Mouse (Mus musculus) embryonic facial prominence, embryonic 14.5 days (tissue): ENCODE data around the gene Comp. TPM values are rescaled to one million over a fixed set of nuclear protein-coding genes. Genes with fewer than 3 reads are reported as not detected.

Source experiments
- ATAC-seq: fragments of 200-750 bp; cut with Nextera tagmentation; 2 replicates; pipeline ENCODE4 v1.8.0; 2017; ENCODE audit warnings: low read depth, moderate number of reproducible peaks, moderate TSS enrichment
- DNase-seq: peaks from one replicate; pipeline ENCODE4 v3.0.0-alpha.2; 2015; ENCODE audit warnings: low spot score
- H3K27ac ChIP-seq: fragments of 300-500 bp; sonication (generic); replicated peaks from 2 replicates; pipeline ENCODE4 v1.5.1; 2014; ENCODE audit warnings: low read depth, mild to moderate bottlenecking, low read length, moderate library complexity
- H3K27me3 ChIP-seq: fragments of 300-500 bp; sonication (generic); replicated peaks from 2 replicates; pipeline ENCODE4 v1.6.1; 2014; ENCODE audit warnings: low read length; ENCODE audit not compliant: control insufficient read depth, insufficient read depth
- H3K36me3 ChIP-seq: fragments of 300-500 bp; sonication (generic); 2 replicates; pipeline ENCODE4 v1.6.1; 2014; ENCODE audit warnings: low read length, mixed read lengths; ENCODE audit not compliant: control insufficient read depth, insufficient read depth
- H3K4me1 ChIP-seq: fragments of 300-500 bp; sonication (generic); 2 replicates; pipeline ENCODE4 v1.6.1; 2014; ENCODE audit warnings: antibody characterized with exemption, low read length; ENCODE audit not compliant: control insufficient read depth, insufficient read depth
- H3K4me2 ChIP-seq: fragments of 300-500 bp; sonication (generic); 2 replicates; pipeline ENCODE4 v1.6.1; 2014; ENCODE audit warnings: low read depth, mild to moderate bottlenecking, low read length, moderate library complexity, mixed read lengths
- H3K4me3 ChIP-seq: fragments of 300-500 bp; sonication (generic); 2 replicates; pipeline ENCODE4 v1.5.1; 2014; ENCODE audit warnings: low read depth, mild to moderate bottlenecking, low read length
- H3K9ac ChIP-seq: fragments of 300-500 bp; sonication (generic); 2 replicates; pipeline ENCODE4 v1.6.1; 2014; ENCODE audit warnings: low read depth, mild to moderate bottlenecking, low read length, moderate library complexity, mixed read lengths
- H3K9me3 ChIP-seq: fragments of 300-500 bp; sonication (generic); 2 replicates; pipeline ENCODE4 v1.6.1; 2016; ENCODE audit warnings: low read length; ENCODE audit not compliant: control insufficient read depth
- WGBS: fragments of 180-500 bp; shearing (Covaris S2); extraction: QIAGEN DNeasy Blood & Tissue Kit; methylation state at CpG from one replicate; pipeline ENCODE4 v1.1.7; 2014; 5-methylcytosine and 5-hydroxymethylcytosine counted together
- polyA plus RNA-seq: library from polyadenylated mRNA; unstranded; fragments of >200 nt; fragmentation: Nextera tagmentation; extraction: Ambion mirVana; gene quantifications from 2 replicates; pipeline ENCODE4 v1.2.1, GENCODE M21; 2014

Gene Comp
- polyA plus RNA-seq, 1 experiment from 2014 or later, result 9.9 TPM

DNA sequence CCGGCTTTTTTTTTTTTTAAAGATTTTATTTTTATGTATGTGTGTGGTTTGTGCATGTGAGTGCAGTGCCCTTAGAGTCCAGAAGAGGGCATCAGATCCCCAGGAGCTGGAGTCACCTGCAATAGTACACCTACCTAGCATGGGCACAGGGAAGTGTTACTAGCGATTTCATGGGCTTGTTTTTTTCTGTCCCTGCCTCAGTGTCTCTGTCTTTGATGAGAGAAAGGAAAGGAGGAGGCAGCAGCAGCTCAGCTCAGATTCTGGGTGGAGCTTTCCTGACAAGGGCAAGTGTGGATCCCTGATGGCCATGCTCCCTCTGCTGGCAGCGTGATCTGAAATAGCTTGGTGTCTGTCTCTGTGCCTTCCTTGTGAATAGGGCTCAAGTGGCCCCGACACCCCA, 12.6 kb upstream of the Comp start:
- no peak overlapping the region for H3K4me3 ChIP-seq
- ATAC-seq, result no peak
- no peaks in the 10 kb centered on the region for H3K36me3 ChIP-seq
- DNase-seq, result no peak
- WGBS, result 60% methylated on average over 4 of the region's 4 CpGs
- no peak overlapping the region for H3K4me2 ChIP-seq
- H3K27ac ChIP-seq, result no peak overlapping the region
- H3K4me1 ChIP-seq, result 0 out of 2 replicates have a peak, but pooled peaks cover 4% of the 10 kb centered on the region
- no peak overlapping the region for H3K9ac ChIP-seq
- no peaks in the 10 kb centered on the region for H3K9me3 ChIP-seq
- no peaks in the 10 kb centered on the region for H3K27me3 ChIP-seq

DNA sequence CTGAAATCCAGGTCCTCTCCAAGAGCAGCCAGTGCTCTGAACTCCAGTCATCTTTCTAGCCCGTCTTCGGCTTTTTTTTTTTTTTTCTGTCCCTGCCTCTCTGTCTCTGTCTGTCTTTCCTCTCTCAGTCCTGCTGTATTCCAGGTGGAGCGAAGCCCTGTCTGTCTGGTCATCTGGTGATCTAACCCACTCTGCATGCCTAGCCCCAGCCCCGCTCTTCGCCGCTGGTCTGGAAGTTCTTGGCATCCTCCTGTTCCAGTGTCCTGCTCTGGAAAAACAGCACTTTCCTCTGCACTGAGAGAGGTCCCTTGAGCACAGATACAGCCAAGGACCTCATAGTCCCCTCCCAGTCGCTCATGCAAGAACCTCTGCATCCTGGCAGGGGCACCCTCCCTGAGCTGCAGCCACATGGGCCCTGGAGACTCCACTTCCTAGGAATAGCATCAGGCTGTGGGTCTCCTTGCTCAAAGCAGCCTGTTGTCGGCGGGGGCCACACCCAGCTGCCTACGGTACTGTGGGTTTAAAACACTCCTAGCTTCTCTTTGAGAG, 11.8 kb upstream of the Comp start:
- ATAC-seq (no peak), DNase-seq (no peak)
- Histone ChIP-seq H3K9me3 (no peaks in the 10 kb centered on the region), H3K4me1 (0 out of 2 replicates have a peak, but pooled peaks cover 4% of the 10 kb centered on the region), H3K27ac (no peak overlapping the region), H3K4me3 (no peak overlapping the region), H3K9ac (no peak overlapping the region), H3K4me2 (no peak overlapping the region), H3K27me3 (no peaks in the 10 kb centered on the region), H3K36me3 (no peaks in the 10 kb centered on the region)
- WGBS, result 64% methylated on average over 10 of the region's 10 CpGs

DNA sequence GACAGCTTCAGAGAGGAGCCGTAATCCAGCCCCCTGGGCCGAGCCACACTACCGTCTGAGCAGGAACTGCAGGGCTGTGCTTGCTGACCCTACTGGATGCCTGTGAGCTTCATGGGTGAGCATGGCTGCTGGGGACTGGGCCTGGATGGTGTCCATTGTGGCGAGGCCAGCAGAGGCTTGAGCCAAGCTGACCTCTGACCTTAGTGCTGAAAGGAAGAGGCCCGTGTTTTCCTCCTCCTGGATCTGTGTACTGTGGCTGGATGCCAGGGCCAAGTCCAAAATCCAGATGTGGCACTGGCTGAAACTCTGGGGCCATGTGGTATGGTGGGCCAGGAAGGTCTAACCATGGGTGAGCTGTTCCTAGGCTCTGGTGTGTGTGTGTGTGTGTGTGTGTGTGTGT, 9.3 kb upstream of the Comp start:
- H3K36me3 ChIP-seq, result no peaks in the 10 kb centered on the region
- H3K4me2 ChIP-seq, result no peak overlapping the region
- H3K27ac ChIP-seq, result no peak overlapping the region
- 7% methylated on average over 5 of the region's 5 CpGs for WGBS
- no peak for ATAC-seq
- H3K9me3 ChIP-seq, result no peaks in the 10 kb centered on the region
- H3K9ac ChIP-seq, result no peak overlapping the region
- DNase-seq, result no peak
- H3K27me3 ChIP-seq, result no peaks in the 10 kb centered on the region
- 0 out of 2 replicates have a peak, but pooled peaks cover 4% of the 10 kb centered on the region for H3K4me1 ChIP-seq
- no peak overlapping the region for H3K4me3 ChIP-seq

DNA sequence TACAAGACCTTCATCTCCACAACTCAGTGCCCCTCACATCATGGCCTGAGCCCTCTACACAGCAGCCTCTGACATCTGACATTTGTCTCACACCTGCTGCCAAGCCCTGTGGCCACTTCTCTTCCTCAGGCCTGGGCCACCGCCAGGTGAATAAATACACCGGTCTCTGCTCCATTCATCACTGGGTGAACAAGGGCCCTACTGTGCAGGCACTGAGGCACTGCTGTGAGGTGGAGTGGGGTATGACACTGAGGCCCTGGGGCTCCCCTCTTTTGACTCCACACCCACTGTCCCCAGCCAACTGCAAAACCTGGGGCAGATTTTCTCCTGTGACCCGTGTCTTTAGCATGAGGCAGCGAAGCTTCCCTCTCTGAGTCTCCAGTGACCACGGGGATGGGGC, 6.8 kb upstream of the Comp start:
- Histone ChIP-seq H3K4me2 (no peak overlapping the region), H3K27me3 (peaks cover 1% of the 10 kb centered on the region; the same call in 1 of the 2 replicates), H3K4me1 (0 out of 2 replicates have a peak, but pooled peaks cover 4% of the 10 kb centered on the region), H3K9ac (no peak overlapping the region), H3K27ac (no peak overlapping the region), H3K4me3 (no peak overlapping the region), H3K36me3 (no peaks in the 10 kb centered on the region), H3K9me3 (no peaks in the 10 kb centered on the region)
- ATAC-seq (0 out of 2 replicates have a peak, but pooled peaks have one; percentile 41), DNase-seq (no peak)
- 59% methylated on average over 5 of the region's 5 CpGs for WGBS

DNA sequence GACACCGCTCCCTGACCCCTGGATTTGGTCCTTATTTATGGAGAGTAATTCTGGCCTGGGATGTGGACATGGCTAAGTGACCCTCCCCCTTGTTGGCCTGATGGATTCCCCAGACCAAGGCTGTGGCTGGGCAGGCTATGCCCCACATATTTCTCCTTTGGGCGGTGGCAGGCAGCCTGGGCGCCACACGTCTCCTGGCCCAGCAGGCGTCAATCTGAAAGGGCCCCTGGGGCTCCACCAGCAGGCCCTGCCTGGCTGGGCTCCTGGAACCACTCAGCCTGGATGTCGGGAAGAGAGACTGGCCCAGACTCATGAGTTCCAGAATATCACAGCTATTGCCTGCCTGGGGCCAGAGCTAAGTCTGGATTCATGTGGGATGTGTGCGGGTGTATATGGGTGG, 2.9 kb upstream of the Comp start:
- no peak overlapping the region for H3K9ac ChIP-seq
- H3K4me2 ChIP-seq, result no peak overlapping the region
- DNase-seq (no peak), ATAC-seq (no peak)
- H3K27me3 ChIP-seq, result peaks cover 40% of the 10 kb centered on the region
- no peak overlapping the region for H3K27ac ChIP-seq
- no peaks in the 10 kb centered on the region for H3K9me3 ChIP-seq
- WGBS, result 64% methylated on average over 7 of the region's 7 CpGs
- H3K4me1 ChIP-seq, result peaks cover 10% of the 10 kb centered on the region; the same call in 1 of the 2 replicates
- H3K4me3 ChIP-seq, result no peak overlapping the region
- no peaks in the 10 kb centered on the region for H3K36me3 ChIP-seq

DNA sequence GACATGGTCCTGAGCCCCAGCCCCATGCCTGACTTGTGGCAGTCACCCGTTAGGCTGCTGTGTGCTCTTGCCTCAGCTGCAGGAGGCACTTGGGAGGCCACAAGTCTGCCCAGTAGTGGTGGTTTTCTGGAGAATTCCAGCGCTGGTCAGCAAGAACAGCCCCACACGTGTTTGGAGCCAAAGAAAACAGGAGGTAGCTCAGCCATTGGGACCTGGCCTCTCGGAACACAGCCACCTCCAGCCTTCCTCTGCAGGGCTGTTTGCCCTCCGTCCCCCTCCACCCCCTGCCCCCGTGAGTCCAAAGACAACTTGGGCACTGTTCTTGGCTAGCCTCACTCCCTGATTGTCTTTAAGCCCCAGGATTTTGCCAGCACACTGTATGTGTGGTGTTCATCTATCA, 1.4 kb upstream of the Comp start:
- no peak for DNase-seq
- Histone ChIP-seq H3K4me1 (peaks cover 10% of the 10 kb centered on the region; the same call in 1 of the 2 replicates), H3K9ac (no peak overlapping the region), H3K4me2 (no peak overlapping the region), H3K4me3 (no peak overlapping the region), H3K9me3 (no peaks in the 10 kb centered on the region), H3K27me3 (peaks cover 55% of the 10 kb centered on the region), H3K36me3 (no peaks in the 10 kb centered on the region), H3K27ac (peak overlapping the region; percentile 52; the same call in 1 of the 2 replicates)
- WGBS, result 22% methylated on average over 6 of the region's 6 CpGs
- no peak for ATAC-seq

DNA sequence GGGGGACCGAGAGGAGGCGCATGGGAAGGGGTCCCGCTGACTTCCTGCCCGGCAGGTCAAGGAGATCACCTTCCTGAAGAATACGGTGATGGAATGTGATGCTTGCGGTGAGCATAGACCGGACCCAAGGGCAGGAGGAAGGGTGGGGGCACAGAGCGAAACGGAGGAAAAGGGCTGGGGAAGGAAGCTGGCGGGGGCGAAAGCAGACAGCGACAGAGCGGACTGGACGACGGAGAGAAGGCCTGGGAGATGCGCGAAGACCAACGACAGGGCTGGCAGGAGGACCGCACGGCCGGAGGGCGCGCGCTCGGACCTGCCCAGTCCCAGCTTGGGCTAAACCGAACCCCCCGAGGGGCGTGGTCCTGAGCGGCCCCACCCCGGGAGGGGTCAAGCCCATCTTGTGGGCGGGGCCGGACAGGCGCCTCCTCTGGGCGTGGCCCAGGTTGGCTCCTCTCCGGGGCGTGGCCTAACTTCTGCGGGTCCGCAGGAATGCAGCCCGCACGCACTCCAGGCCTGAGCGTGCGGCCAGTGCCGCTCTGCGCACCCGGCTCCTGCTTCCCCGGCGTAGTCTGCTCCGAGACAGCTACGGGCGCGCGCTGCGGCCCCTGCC, 1.1 kb downstream of the Comp start:
- 0 out of 2 replicates have a peak overlapping the region, but pooled peaks have one; percentile 19 for H3K9ac ChIP-seq

DNA sequence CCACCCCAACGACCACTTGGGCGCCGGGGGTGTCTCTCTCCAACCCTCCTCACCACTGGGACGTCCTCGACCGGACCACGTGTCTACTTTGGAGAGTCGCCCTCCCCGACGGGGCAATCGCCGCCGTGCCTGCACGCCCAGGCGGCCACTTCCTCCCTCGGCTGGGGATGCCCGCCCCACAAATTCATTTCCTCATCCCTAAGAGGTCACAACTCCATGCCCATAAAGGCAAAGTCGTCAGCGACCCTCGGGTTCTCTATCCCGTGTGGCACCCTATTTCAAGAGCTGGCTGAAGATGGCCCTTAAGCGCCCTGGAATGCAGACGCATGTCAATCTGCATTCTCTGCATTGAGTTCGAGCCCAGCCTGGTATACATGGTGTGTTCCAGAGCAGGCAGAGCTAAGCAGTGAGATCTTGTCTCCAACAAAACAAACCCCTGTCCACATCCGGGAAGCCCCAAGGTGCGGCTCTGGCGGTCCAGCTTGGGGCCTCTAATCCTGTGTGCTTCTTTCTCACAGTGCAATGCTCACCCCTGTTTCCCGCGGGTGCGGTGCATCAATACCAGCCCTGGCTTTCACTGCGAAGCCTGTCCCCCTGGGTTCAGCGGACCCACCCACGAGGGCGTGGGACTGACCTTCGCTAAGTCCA, 2.0 kb downstream of the Comp start:
- Histone ChIP-seq H3K4me1 (peaks cover 10% of the 10 kb centered on the region; the same call in 1 of the 2 replicates), H3K4me3 (peak overlapping the region; percentile 43), H3K36me3 (no peaks in the 10 kb centered on the region), H3K27ac (no peak overlapping the region), H3K9ac (no peak overlapping the region), H3K9me3 (no peaks in the 10 kb centered on the region), H3K4me2 (peak overlapping the region; percentile 65; the same call in 1 of the 2 replicates), H3K27me3 (peaks cover 77% of the 10 kb centered on the region)
- DNase-seq (no peak), ATAC-seq (no peak)
- WGBS, result 9% methylated on average over 30 of the region's 35 CpGs

More for the DNA sequence above, 1.1 kb downstream of the Comp start:
- DNase-seq (peak; percentile 81), ATAC-seq (peak; percentile 62)
- H3K36me3 ChIP-seq, result no peaks in the 10 kb centered on the region
- H3K27me3 ChIP-seq, result peaks cover 76% of the 10 kb centered on the region
- H3K4me3 ChIP-seq, result peak overlapping the region; percentile 43
- peak overlapping the region; percentile 65 for H3K4me2 ChIP-seq
- H3K4me1 ChIP-seq, result peaks cover 10% of the 10 kb centered on the region; the same call in 1 of the 2 replicates
- H3K9me3 ChIP-seq, result no peaks in the 10 kb centered on the region
- WGBS, result 0% methylated on average over 34 of the region's 53 CpGs
- H3K27ac ChIP-seq, result no peak overlapping the region
